Mouse (Mus musculus) liver, postnatal 0 days (tissue): ENCODE measurements around the gene Psen2. TPM values are rescaled to one million over a fixed set of nuclear protein-coding genes. Genes with fewer than 3 reads are reported as not detected.

Experiments
- ATAC-seq: fragments of 200-750 bp; cut with Nextera tagmentation; 2 replicates; pipeline ENCODE4 v1.8.0; 2017; ENCODE audit warnings: mild to moderate bottlenecking, moderate library complexity
- DNase-seq: peaks from one replicate; pipeline ENCODE4 v3.0.0-alpha.2; 2016
- H3K27ac ChIP-seq: fragments of 300-500 bp; sonication (generic); 2 replicates; pipeline ENCODE4 v1.5.1; 2014; ENCODE audit warnings: antibody characterized with exemption, moderate library complexity, mild to moderate bottlenecking, low read depth
- H3K27me3 ChIP-seq: fragments of 300-500 bp; sonication (generic); 2 replicates; pipeline ENCODE4 v1.6.1; 2014; ENCODE audit warnings: low read length, control low read depth, mixed read lengths; ENCODE audit not compliant: insufficient read depth
- H3K36me3 ChIP-seq: fragments of 300-500 bp; sonication (generic); replicated peaks from 2 replicates; pipeline ENCODE4 v1.6.1; 2014; ENCODE audit warnings: mild to moderate bottlenecking, control low read depth, low read length, moderate library complexity, mixed read lengths; ENCODE audit not compliant: insufficient read depth
- H3K4me1 ChIP-seq: fragments of 300-500 bp; sonication (generic); 2 replicates; pipeline ENCODE4 v1.6.1; 2014; ENCODE audit warnings: antibody characterized with exemption, mild to moderate bottlenecking, control low read depth; ENCODE audit not compliant: insufficient read depth
- H3K4me2 ChIP-seq: fragments of 300-500 bp; sonication (generic); 2 replicates; pipeline ENCODE4 v1.6.1; 2014; ENCODE audit warnings: low read depth, mild to moderate bottlenecking, low read length, moderate library complexity, mixed read lengths
- H3K4me3 ChIP-seq: fragments of 300-500 bp; sonication (generic); 2 replicates; pipeline ENCODE4 v1.5.1; 2014; ENCODE audit warnings: low read depth, low read length
- H3K9ac ChIP-seq: fragments of 300-500 bp; sonication (generic); replicated peaks from 2 replicates; pipeline ENCODE4 v1.6.1; 2014; ENCODE audit warnings: mild to moderate bottlenecking, moderate library complexity
- H3K9me3 ChIP-seq: fragments of 300-500 bp; sonication (generic); 2 replicates; pipeline ENCODE4 v1.6.1; 2016; ENCODE audit warnings: mild to moderate bottlenecking, control low read depth, low read length, mixed read lengths
- CTCF ChIP-seq: sonication (generic); IDR thresholded peaks from 2 replicates; pipeline ENCODE4 v1.5.1; 2016; ENCODE audit warnings: antibody characterized with exemption, low read depth
- EP300 ChIP-seq: IDR thresholded peaks from 2 replicates; pipeline ENCODE4 v1.6.1; 2016; ENCODE audit warnings: antibody characterized with exemption, low read depth, mild to moderate bottlenecking
- WGBS: fragments of 180-500 bp; shearing (Covaris S2); extraction: QIAGEN DNeasy Blood & Tissue Kit; methylation state at CpG from one replicate; pipeline ENCODE4 v1.1.7; 2014; ENCODE audit not compliant: insufficient replicate concordance; 5-methylcytosine and 5-hydroxymethylcytosine counted together
- polyA plus RNA-seq: library from polyadenylated mRNA; unstranded; fragments of >200 nt; fragmentation: Nextera tagmentation; extraction: Ambion mirVana; gene quantifications from 2 replicates; pipeline ENCODE4 v1.2.1, GENCODE M21; 2015

The Psen2 gene
- polyA plus RNA-seq, 1 experiment from 2014 or later = 25.6 TPM

DNA sequence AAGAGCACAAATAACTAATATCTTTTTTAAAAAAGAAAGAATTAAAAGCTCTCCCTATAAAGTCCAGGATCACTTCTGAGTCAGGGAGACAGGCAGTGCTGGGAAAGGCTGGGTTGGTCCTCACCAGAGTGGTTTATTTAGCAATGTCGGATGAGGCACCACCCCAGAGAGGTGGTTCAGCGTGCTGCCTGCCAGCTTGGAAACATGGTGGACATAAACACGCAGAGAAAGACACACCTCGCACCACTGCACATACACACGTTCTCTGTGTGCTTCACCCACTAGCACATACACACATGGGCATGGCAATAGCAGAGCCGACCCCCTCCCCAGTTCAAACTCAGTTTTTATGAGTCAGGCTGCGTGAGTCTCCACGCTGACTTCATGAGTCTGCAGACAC lies 72.1 kb downstream of the Psen2 start:
- Histone ChIP-seq H3K9me3 (no peaks in the 10 kb centered on the region), H3K4me1 (peaks cover 35% of the 10 kb centered on the region), H3K4me2 (no peak overlapping the region), H3K27ac (no peak overlapping the region), H3K36me3 (no peaks in the 10 kb centered on the region), H3K27me3 (no peaks in the 10 kb centered on the region), H3K4me3 (no peak overlapping the region), H3K9ac (no peak overlapping the region)
- WGBS = 73% methylated on average over 8 of the region's 8 CpGs
- TF ChIP-seq CTCF = no peak
- no peak for TF ChIP-seq EP300
- ATAC-seq (no peak), DNase-seq (no peak)

DNA sequence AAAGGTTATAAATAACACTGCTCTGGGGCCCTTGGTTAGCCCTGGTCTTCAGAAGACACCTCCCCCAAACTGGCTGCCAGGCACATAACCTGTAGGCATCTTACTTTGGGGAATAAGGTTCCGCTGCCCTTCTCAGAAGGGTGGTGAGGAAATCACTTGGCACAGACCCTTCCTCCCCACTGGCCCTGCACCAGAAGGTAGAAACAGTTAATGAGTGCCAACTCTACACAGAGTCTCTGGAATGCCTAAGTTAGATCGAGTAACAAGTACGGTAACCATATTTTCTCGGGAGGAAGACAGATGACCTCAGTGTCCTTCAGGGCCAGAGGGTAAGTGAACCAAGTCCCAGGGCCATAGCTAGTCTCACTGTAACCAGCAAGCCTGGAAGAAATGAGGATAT lies 74.3 kb downstream of the Psen2 start:
- no peak for ATAC-seq
- H3K4me1 ChIP-seq = peaks cover 34% of the 10 kb centered on the region
- 75% methylated on average over 4 of the region's 4 CpGs for WGBS

DNA sequence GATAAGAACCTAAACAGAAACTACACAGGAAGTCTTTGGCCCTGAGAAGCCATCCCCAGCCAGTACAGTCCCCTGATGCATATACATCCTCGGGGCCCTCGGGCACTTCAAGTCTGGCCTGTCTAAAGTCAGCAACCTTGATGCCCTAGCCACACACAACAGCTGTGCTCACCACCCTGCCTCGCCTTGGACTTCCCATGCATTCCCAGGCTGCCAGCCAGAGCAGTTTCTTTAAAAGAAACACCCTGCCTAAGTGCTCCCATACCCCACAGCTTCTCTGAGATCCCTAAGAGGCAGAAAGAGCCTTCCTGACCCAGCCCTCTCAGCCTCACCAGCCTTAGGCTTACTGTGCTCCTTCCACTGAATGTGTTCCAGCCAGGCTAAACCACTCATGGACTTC lies 76.9 kb downstream of the Psen2 start:
- H3K27me3 ChIP-seq = no peaks in the 10 kb centered on the region
- TF ChIP-seq EP300 (no peak), CTCF (no peak)
- WGBS = 85% methylated on average over 3 of the region's 3 CpGs
- no peak overlapping the region for H3K9ac ChIP-seq
- no peak overlapping the region for H3K27ac ChIP-seq
- no peak overlapping the region for H3K4me3 ChIP-seq
- ATAC-seq (no peak), DNase-seq (no peak)
- H3K36me3 ChIP-seq = no peaks in the 10 kb centered on the region
- H3K4me2 ChIP-seq = no peak overlapping the region
- no peaks in the 10 kb centered on the region for H3K9me3 ChIP-seq
- H3K4me1 ChIP-seq = peaks cover 22% of the 10 kb centered on the region

More for the DNA sequence above, 74.3 kb downstream of the Psen2 start:
- no peak overlapping the region for H3K4me2 ChIP-seq
- no peak overlapping the region for H3K27ac ChIP-seq
- H3K9ac ChIP-seq = no peak overlapping the region
- H3K36me3 ChIP-seq = no peaks in the 10 kb centered on the region
- H3K9me3 ChIP-seq = no peaks in the 10 kb centered on the region
- H3K4me3 ChIP-seq = no peak overlapping the region
- DNase-seq = no peak
- H3K27me3 ChIP-seq = no peaks in the 10 kb centered on the region
- TF ChIP-seq CTCF (no peak), EP300 (no peak)

DNA sequence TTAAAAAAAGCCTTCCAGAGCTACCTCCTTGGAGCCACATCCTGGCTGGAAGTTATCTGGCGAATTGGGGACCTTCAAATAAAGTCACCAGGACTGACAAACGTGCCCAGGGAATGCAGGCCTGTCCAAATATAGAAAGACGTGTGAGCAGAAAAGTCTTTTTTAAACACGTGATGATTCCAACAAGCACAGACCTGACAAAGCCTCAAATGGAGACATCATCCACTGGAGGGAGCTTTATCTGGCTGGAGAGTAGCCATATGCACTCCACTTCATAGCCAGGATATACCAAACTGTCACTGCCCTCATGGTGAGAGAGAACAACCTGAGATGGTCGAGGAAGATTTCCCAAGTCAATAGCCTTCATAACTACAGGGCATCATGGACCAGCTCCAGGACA lies 77.4 kb downstream of the Psen2 start:
- H3K27me3 ChIP-seq = no peaks in the 10 kb centered on the region
- no peaks in the 10 kb centered on the region for H3K9me3 ChIP-seq
- ATAC-seq (no peak), DNase-seq (no peak)
- H3K27ac ChIP-seq = no peak overlapping the region
- H3K9ac ChIP-seq = no peak overlapping the region
- H3K4me3 ChIP-seq = no peak overlapping the region
- peaks cover 19% of the 10 kb centered on the region for H3K4me1 ChIP-seq
- H3K4me2 ChIP-seq = no peak overlapping the region
- no peaks in the 10 kb centered on the region for H3K36me3 ChIP-seq
- WGBS = 60% methylated on average over 5 of the region's 5 CpGs
- TF ChIP-seq CTCF (peak; percentile 34; the same call in 1 of the 2 replicates), EP300 (no peak)

DNA sequence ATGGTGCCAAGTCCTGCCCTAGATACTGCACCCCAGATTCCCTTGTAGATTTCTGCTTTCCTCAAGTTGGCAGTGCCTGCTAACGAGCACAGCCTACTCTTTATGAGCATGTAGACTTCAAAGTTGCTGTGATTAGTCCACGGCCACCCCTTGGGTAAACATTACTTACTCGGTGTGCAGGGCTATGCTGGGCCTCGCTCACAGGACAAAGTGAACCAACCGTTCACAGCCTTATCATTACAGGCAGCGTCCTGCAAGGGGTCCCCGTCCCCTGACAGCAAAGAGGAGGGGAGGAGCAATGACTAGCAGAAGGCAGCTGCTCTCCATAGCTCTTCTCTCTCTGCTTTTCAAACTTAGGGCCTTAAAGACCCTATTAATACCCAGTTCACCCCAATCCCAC lies 78.5 kb downstream of the Psen2 start:
- ATAC-seq (no peak), DNase-seq (no peak)
- Histone ChIP-seq H3K4me2 (no peak overlapping the region), H3K9me3 (no peaks in the 10 kb centered on the region), H3K27me3 (no peaks in the 10 kb centered on the region), H3K4me3 (no peak overlapping the region), H3K27ac (no peak overlapping the region; the same call in 1 of the 2 replicates), H3K36me3 (no peaks in the 10 kb centered on the region), H3K4me1 (peaks cover 19% of the 10 kb centered on the region), H3K9ac (peak overlapping the region; percentile 7)
- no peak for TF ChIP-seq CTCF
- TF ChIP-seq EP300 = no peak
- 51% methylated on average over 7 of the region's 7 CpGs for WGBS

DNA sequence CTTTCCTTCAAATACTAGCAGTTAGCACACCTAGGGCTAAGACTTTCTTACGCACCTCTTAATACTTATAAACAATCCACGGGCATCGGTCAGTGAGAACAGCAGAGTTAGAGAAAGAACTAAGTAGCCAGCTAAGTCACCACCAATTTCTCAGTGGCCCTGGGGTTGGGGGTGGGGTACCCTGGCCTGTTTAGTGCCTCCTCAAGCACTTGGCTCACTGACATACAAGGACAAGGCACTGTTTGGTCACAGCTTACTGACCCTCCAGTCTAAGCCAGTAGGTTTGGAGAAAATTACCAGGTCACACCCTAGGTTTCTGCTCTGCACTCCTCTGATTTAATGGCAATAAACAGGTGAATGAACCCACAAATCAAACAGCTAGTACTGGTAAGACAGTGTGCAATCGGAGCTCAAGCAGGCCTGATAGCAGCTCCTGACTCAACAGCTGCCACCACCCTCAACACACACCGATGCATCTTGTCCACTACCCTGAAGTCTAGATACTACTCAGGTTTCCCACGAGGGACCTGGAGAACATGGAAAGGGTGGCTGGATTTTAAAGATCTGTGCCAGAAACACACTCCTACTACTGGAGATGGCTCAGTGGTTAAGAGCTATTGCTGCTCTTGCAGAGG lies 79.6 kb downstream of the Psen2 start:
- peak overlapping the region; percentile 20 for H3K4me2 ChIP-seq
- H3K27ac ChIP-seq = peak overlapping the region; percentile 58
- no peaks in the 10 kb centered on the region for H3K9me3 ChIP-seq
- no peaks in the 10 kb centered on the region for H3K27me3 ChIP-seq
- no peak overlapping the region for H3K4me3 ChIP-seq
- H3K9ac ChIP-seq = no peak overlapping the region
- WGBS = 76% methylated on average over 6 of the region's 6 CpGs
- ATAC-seq (no peak), DNase-seq (no peak)
- TF ChIP-seq EP300 = no peak
- no peak for TF ChIP-seq CTCF
- H3K4me1 ChIP-seq = peaks cover 19% of the 10 kb centered on the region
- no peaks in the 10 kb centered on the region for H3K36me3 ChIP-seq

DNA sequence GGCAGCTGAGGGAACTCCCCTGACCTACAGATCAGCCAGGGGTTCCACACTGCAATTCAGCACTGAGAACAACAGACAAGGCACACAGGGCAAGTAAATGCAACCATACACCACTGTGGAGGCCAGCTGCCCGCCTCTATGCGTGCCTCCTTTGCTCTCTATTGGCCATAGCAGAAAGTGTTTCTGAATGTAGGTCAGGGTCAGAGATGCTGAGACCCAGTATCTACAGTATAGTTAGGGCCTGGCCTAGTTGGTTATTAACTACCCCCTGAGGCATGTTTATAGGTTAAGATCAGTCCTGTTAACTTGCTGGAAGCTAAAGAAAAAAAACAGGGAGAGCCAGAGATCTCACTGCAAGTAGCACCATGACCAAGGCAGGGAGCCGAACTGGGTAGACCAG lies 80.5 kb downstream of the Psen2 start:
- Histone ChIP-seq H3K36me3 (no peaks in the 10 kb centered on the region), H3K27me3 (no peaks in the 10 kb centered on the region), H3K9me3 (no peaks in the 10 kb centered on the region), H3K4me3 (no peak overlapping the region), H3K27ac (peak overlapping the region; percentile 58), H3K4me1 (peaks cover 22% of the 10 kb centered on the region), H3K9ac (no peak overlapping the region), H3K4me2 (peak overlapping the region; percentile 50)
- TF ChIP-seq EP300 = no peak; the same call in 1 of the 2 replicates
- TF ChIP-seq CTCF = no peak
- DNase-seq = peak; percentile 36
- peak; percentile 90 for ATAC-seq
- 58% methylated on average over 3 of the region's 3 CpGs for WGBS
